Mouse (Mus musculus) urinary bladder, postnatal 4 days (tissue): ENCODE measurements around the gene Hnf1a.
A peak's percentile ranks its signal among the peaks of the same experiment; 100 is the strongest.

Source experiments
- DNase-seq, 2 experiments: peaks; one replicate each; pipeline ENCODE4 v3.0.0; 2021 to 2022; ENCODE audit warnings: low spot score in 2 of 2

Gene Hnf1a

GRCm38 (mm10) chr5:114970824-114971227 lies at the start of gene Hnf1a:
TSS of gene Hnf1a (minus strand) at chr5:114971094.
- no peak for DNase-seq

GRCm38 (mm10) chr5:115018813-115019212 lies 47.9 kb upstream of the Hnf1a start:
- no peak for DNase-seq

- DNase-seq: no peak
Measured at GRCm38 (mm10) chr5:115018270-115018669, 47.4 kb upstream of the Hnf1a start.

- DNase-seq: no peak
Measured at GRCm38 (mm10) chr5:115015121-115015520, 44.2 kb upstream of the Hnf1a start.

GRCm38 (mm10) chr5:115014570-115014969 lies 43.7 kb upstream of the Hnf1a start:
- DNase-seq: no peak

- DNase-seq: no peak
Measured at GRCm38 (mm10) chr5:115013436-115013835, 42.5 kb upstream of the Hnf1a start.

GRCm38 (mm10) chr5:115011519-115012261 lies 40.8 kb upstream of the Hnf1a start:
- peak in 1 of 2 experiments; percentile 30 for DNase-seq

- DNase-seq: no peak
Measured at GRCm38 (mm10) chr5:115011217-115011518, 40.3 kb upstream of the Hnf1a start.

GRCm38 (mm10) chr5:115010577-115011216 lies 39.8 kb upstream of the Hnf1a start, which contains the start of gene Sppl3:
TSS of gene Sppl3 (plus strand) at chr5:115011137.
- DNase-seq: peak; percentile 92 to 96

GRCm38 (mm10) chr5:115009961-115010360 lies 39.1 kb upstream of the Hnf1a start:
- DNase-seq: no peak

- DNase-seq: no peak
Measured at GRCm38 (mm10) chr5:115009143-115009542, 38.2 kb upstream of the Hnf1a start.

- DNase-seq: no peak
Measured at GRCm38 (mm10) chr5:115008307-115008706, 37.4 kb upstream of the Hnf1a start.

GRCm38 (mm10) chr5:115007768-115008167 lies 36.9 kb upstream of the Hnf1a start:
- no peak for DNase-seq

GRCm38 (mm10) chr5:115003224-115003873 lies 32.5 kb upstream of the Hnf1a start:
- no peak for DNase-seq

GRCm38 (mm10) chr5:115002781-115003180 lies 31.9 kb upstream of the Hnf1a start:
- no peak for DNase-seq

- DNase-seq: peak in 1 of 2 experiments; percentile 34
Measured at GRCm38 (mm10) chr5:115001464-115001863, 30.6 kb upstream of the Hnf1a start.

GRCm38 (mm10) chr5:115000503-115000902 lies 29.6 kb upstream of the Hnf1a start:
- DNase-seq: no peak

GRCm38 (mm10) chr5:114997327-114997726 lies 26.4 kb upstream of the Hnf1a start:
- no peak for DNase-seq

GRCm38 (mm10) chr5:114996447-114996846 lies 25.6 kb upstream of the Hnf1a start:
- no peak for DNase-seq

- DNase-seq: no peak
Measured at GRCm38 (mm10) chr5:114985074-114985473, 14.2 kb upstream of the Hnf1a start.

GRCm38 (mm10) chr5:114982001-114982400 lies 11.1 kb upstream of the Hnf1a start:
- no peak for DNase-seq

- DNase-seq: no peak
Measured at GRCm38 (mm10) chr5:114980122-114980748, 9.3 kb upstream of the Hnf1a start.
